Mouse (Mus musculus): ENCODE results near the gene Sgf29. TPM values are rescaled to one million over a fixed set of nuclear protein-coding genes. Genes with fewer than 3 reads are reported as not detected.
A peak's percentile ranks its signal among the peaks of the same experiment; 100 is the strongest.

The Sgf29 gene
- polyA plus RNA-seq, 1 experiment: 54.0 TPM

DNA sequence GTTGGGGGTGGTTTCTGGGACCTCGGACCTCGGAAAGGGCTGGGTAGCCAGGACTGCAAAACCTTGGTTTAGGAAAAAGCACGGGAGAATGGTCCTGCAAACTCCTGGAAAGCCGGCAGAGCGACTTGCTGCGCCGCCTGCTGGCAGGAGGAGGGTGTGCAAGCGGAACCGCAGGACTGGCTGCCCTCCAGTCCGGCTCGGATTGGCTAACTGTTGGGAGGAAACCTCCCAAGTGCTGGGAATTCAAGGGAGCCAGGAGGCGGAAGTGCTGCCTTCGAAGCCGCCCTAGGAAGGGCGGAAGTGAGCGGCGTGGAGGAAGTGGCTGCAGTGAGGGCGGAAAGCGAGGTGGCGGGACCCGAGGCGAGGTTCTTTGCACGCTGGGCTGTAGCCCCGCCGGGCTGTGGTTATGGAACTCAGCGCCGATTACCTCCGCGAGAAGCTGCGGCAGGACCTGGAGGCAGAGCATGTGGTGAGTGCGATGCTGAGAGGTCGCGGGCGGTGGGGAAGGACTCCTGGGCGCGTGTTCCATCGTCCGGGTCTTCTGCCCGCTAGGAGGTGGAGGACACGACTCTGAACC is 46.6 kb downstream of the Sgf29 start, which contains the start of gene Slx1b:
Gene Slx1b (minus strand): TSS at position 154 of the 577 bp plus-strand sequence.
- no peak for TF ChIP-seq EP300 (IDR thresholded peaks at IDR 0.05; ENCODE audit: insufficient read depth, low read depth, low read length)
- TF ChIP-seq POLR2A (IDR thresholded peaks at IDR 0.05; ENCODE audit: insufficient read depth, low read length): peak; percentile 45
- TF ChIP-seq CTCF (IDR thresholded peaks at IDR 0.05; ENCODE audit: low read depth, low read length): peak; percentile 89

GRCm38 (mm10) chr7:126696303-126696702 is 47.2 kb downstream of the Sgf29 start:
- Histone ChIP-seq H3K4me3 (ENCODE audit: low read depth, low read length) (peak overlapping the region; percentile 95), H3K36me3 (ENCODE audit: control insufficient read depth, insufficient read depth, low read length, poor library complexity, severe bottlenecking) (peaks cover 6% of the 10 kb centered on the region), H3K9me3 (replicated peaks; ENCODE audit: control insufficient read depth, insufficient read depth, low read length, poor library complexity, severe bottlenecking) (no peaks in the 10 kb centered on the region), H3K4me1 (ENCODE audit: control insufficient read depth, insufficient read depth, low read length) (peaks cover 2% of the 10 kb centered on the region), H3K27me3 (ENCODE audit: control insufficient read depth, insufficient read depth, low read length, poor library complexity, severe bottlenecking) (no peaks in the 10 kb centered on the region), H3K9ac (ENCODE audit: low read depth, poor library complexity, severe bottlenecking) (peak overlapping the region; percentile 81), H3K27ac (ENCODE audit: insufficient read depth, low read length) (no peak overlapping the region)
- no peak for TF ChIP-seq POLR2A (IDR thresholded peaks at IDR 0.05; ENCODE audit: insufficient read depth, low read length)
- no peak for TF ChIP-seq CTCF (IDR thresholded peaks at IDR 0.05; ENCODE audit: low read depth, low read length)
- TF ChIP-seq EP300 (IDR thresholded peaks at IDR 0.05; ENCODE audit: insufficient read depth, low read depth, low read length): no peak

More for the DNA sequence above, 46.6 kb downstream of the Sgf29 start, which contains the start of gene Slx1b:
- H3K4me1 ChIP-seq (ENCODE audit: control insufficient read depth, insufficient read depth, low read length): peaks cover 2% of the 10 kb centered on the region
- H3K27ac ChIP-seq (ENCODE audit: insufficient read depth, low read length): peak within 1 kb of the TSS; percentile 91
- H3K9me3 ChIP-seq (replicated peaks; ENCODE audit: control insufficient read depth, insufficient read depth, low read length, poor library complexity, severe bottlenecking): no peaks in the 10 kb centered on the region
- H3K36me3 ChIP-seq (ENCODE audit: control insufficient read depth, insufficient read depth, low read length, poor library complexity, severe bottlenecking): peaks cover 12% of the 10 kb centered on the region
- peak within 1 kb of the TSS; percentile 81 for H3K9ac ChIP-seq (ENCODE audit: low read depth, poor library complexity, severe bottlenecking)
- no peaks in the 10 kb centered on the region for H3K27me3 ChIP-seq (ENCODE audit: control insufficient read depth, insufficient read depth, low read length, poor library complexity, severe bottlenecking)
- H3K4me3 ChIP-seq (ENCODE audit: low read depth, low read length): peak within 1 kb of the TSS; percentile 95

GRCm38 (mm10) chr7:126696886-126697285 is 47.8 kb downstream of the Sgf29 start:
- H3K9ac ChIP-seq (ENCODE audit: low read depth, poor library complexity, severe bottlenecking): peak overlapping the region; percentile 81
- H3K9me3 ChIP-seq (replicated peaks; ENCODE audit: control insufficient read depth, insufficient read depth, low read length, poor library complexity, severe bottlenecking): no peaks in the 10 kb centered on the region
- H3K36me3 ChIP-seq (ENCODE audit: control insufficient read depth, insufficient read depth, low read length, poor library complexity, severe bottlenecking): peaks cover under 1% of the 10 kb centered on the region; the same call in 1 of the 2 replicates
- H3K27me3 ChIP-seq (ENCODE audit: control insufficient read depth, insufficient read depth, low read length, poor library complexity, severe bottlenecking): no peaks in the 10 kb centered on the region
- peaks cover 2% of the 10 kb centered on the region for H3K4me1 ChIP-seq (ENCODE audit: control insufficient read depth, insufficient read depth, low read length)
- peak overlapping the region; percentile 95; the same call in 1 of the 2 replicates for H3K4me3 ChIP-seq (ENCODE audit: low read depth, low read length)
- H3K27ac ChIP-seq (ENCODE audit: insufficient read depth, low read length): no peak overlapping the region
- TF ChIP-seq CTCF (IDR thresholded peaks at IDR 0.05; ENCODE audit: low read depth, low read length) (no peak), POLR2A (IDR thresholded peaks at IDR 0.05; ENCODE audit: insufficient read depth, low read length) (no peak), EP300 (IDR thresholded peaks at IDR 0.05; ENCODE audit: insufficient read depth, low read depth, low read length) (no peak)

DNA sequence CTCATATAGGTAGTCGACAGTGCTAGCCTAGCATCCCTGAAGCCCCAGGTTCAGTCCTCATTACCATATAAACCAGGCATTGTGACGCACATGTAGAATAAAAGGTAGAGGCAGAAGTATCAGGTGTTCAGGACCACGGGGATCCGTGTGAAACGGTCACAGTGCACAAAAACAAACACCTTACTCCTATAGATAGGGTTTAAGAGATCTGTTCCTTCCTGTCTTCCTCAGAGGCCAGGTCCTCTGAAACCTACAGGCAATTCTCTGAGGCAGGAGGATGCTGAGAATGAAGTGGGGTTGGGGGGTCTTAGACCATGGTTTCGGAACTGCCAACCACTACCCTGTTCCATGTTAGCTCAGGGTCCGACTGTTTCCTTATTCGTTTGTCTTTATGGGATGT is 48.7 kb downstream of the Sgf29 start:
- Histone ChIP-seq H3K9me3 (replicated peaks; ENCODE audit: control insufficient read depth, insufficient read depth, low read length, poor library complexity, severe bottlenecking) (no peaks in the 10 kb centered on the region), H3K4me1 (ENCODE audit: control insufficient read depth, insufficient read depth, low read length) (no peaks in the 10 kb centered on the region), H3K36me3 (ENCODE audit: control insufficient read depth, insufficient read depth, low read length, poor library complexity, severe bottlenecking) (no peaks in the 10 kb centered on the region), H3K9ac (ENCODE audit: low read depth, poor library complexity, severe bottlenecking) (no peak overlapping the region), H3K27ac (ENCODE audit: insufficient read depth, low read length) (no peak overlapping the region), H3K27me3 (ENCODE audit: control insufficient read depth, insufficient read depth, low read length, poor library complexity, severe bottlenecking) (no peaks in the 10 kb centered on the region), H3K4me3 (ENCODE audit: low read depth, low read length) (no peak overlapping the region)
- no peak for TF ChIP-seq CTCF (IDR thresholded peaks at IDR 0.05; ENCODE audit: low read depth, low read length)
- no peak for TF ChIP-seq POLR2A (IDR thresholded peaks at IDR 0.05; ENCODE audit: insufficient read depth, low read length)
- no peak for TF ChIP-seq EP300 (IDR thresholded peaks at IDR 0.05; ENCODE audit: insufficient read depth, low read depth, low read length)

GRCm38 (mm10) chr7:126700063-126701015 is 51.2 kb downstream of the Sgf29 start:
- H3K27me3 ChIP-seq (ENCODE audit: control insufficient read depth, insufficient read depth, low read length, poor library complexity, severe bottlenecking): no peaks in the 10 kb centered on the region
- no peaks in the 10 kb centered on the region for H3K36me3 ChIP-seq (ENCODE audit: control insufficient read depth, insufficient read depth, low read length, poor library complexity, severe bottlenecking)
- no peak for TF ChIP-seq CTCF (IDR thresholded peaks at IDR 0.05; ENCODE audit: low read depth, low read length)
- no peak for TF ChIP-seq EP300 (IDR thresholded peaks at IDR 0.05; ENCODE audit: insufficient read depth, low read depth, low read length)
- no peak for TF ChIP-seq POLR2A (IDR thresholded peaks at IDR 0.05; ENCODE audit: insufficient read depth, low read length)
- no peaks in the 10 kb centered on the region for H3K4me1 ChIP-seq (ENCODE audit: control insufficient read depth, insufficient read depth, low read length)
- H3K9ac ChIP-seq (ENCODE audit: low read depth, poor library complexity, severe bottlenecking): no peak overlapping the region
- no peak overlapping the region for H3K4me3 ChIP-seq (ENCODE audit: low read depth, low read length)
- no peak overlapping the region for H3K27ac ChIP-seq (ENCODE audit: insufficient read depth, low read length)
- no peaks in the 10 kb centered on the region for H3K9me3 ChIP-seq (replicated peaks; ENCODE audit: control insufficient read depth, insufficient read depth, low read length, poor library complexity, severe bottlenecking)
